Mouse (Mus musculus) intestine, embryonic 14.5 days (tissue): Measurements from ENCODE around the gene Ell2. TPM values are rescaled to one million over a fixed set of nuclear protein-coding genes. Genes with fewer than 3 reads are reported as not detected.

Experiments
- ATAC-seq: fragments of 200-750 bp; cut with Nextera tagmentation; replicated peaks from 2 replicates; pipeline ENCODE4 v1.8.0; 2017; ENCODE audit warnings: low read depth, moderate number of reproducible peaks, moderate TSS enrichment, moderate library complexity; ENCODE audit not compliant: low FRiP score, low TSS enrichment
- DNase-seq: peaks from one replicate; pipeline ENCODE4 v3.0.0-alpha.2; 2018; ENCODE audit warnings: low spot score
- H3K27ac ChIP-seq: fragments of 300-500 bp; sonication (generic); 2 replicates; pipeline ENCODE4 v1.5.1; 2014; ENCODE audit warnings: low read depth, mild to moderate bottlenecking, control low read depth
- H3K27me3 ChIP-seq: fragments of 300-500 bp; sonication (generic); replicated peaks from 2 replicates; pipeline ENCODE4 v1.6.1; 2014; ENCODE audit warnings: low read length, control low read depth; ENCODE audit not compliant: control insufficient read depth, insufficient read depth
- H3K36me3 ChIP-seq: fragments of 300-500 bp; sonication (generic); 2 replicates; pipeline ENCODE4 v1.6.1; 2014; ENCODE audit warnings: low read length, control low read depth; ENCODE audit not compliant: control insufficient read depth, insufficient read depth
- H3K4me1 ChIP-seq: fragments of 300-500 bp; sonication (generic); replicated peaks from 2 replicates; pipeline ENCODE4 v1.6.1; 2014; ENCODE audit warnings: low read length, control low read depth, mixed read lengths; ENCODE audit not compliant: control insufficient read depth, insufficient read depth
- H3K4me2 ChIP-seq: fragments of 300-500 bp; sonication (generic); 2 replicates; pipeline ENCODE4 v1.6.1; 2014; ENCODE audit warnings: low read length
- H3K4me3 ChIP-seq: fragments of 300-500 bp; sonication (generic); 2 replicates; pipeline ENCODE4 v1.5.1; 2014; ENCODE audit warnings: low read depth, low read length, control low read depth, mixed read lengths
- H3K9ac ChIP-seq: fragments of 300-500 bp; sonication (generic); 2 replicates; pipeline ENCODE4 v1.6.1; 2014; ENCODE audit warnings: mild to moderate bottlenecking, low read length
- H3K9me3 ChIP-seq: fragments of 300-500 bp; sonication (generic); 2 replicates; pipeline ENCODE4 v1.6.1; 2016; ENCODE audit warnings: low read length, control low read depth; ENCODE audit not compliant: control insufficient read depth
- WGBS: fragments of 180-500 bp; shearing (Covaris S2); extraction: QIAGEN DNeasy Blood & Tissue Kit; methylation state at CpG from one replicate; pipeline ENCODE4 v1.1.7; 2014; 5-methylcytosine and 5-hydroxymethylcytosine counted together
- polyA plus RNA-seq: library from polyadenylated mRNA; unstranded; fragments of >200 nt; fragmentation: Nextera tagmentation; extraction: Ambion mirVana; gene quantifications from 2 replicates; pipeline ENCODE4 v1.2.1, GENCODE M21; 2014

Ell2 gene
- polyA plus RNA-seq, 1 experiment from 2014 or later: 3.0 TPM

- Histone ChIP-seq H3K4me1 (no peaks in the 10 kb centered on the region), H3K9me3 (no peaks in the 10 kb centered on the region), H3K4me2 (no peak overlapping the region), H3K27me3 (no peaks in the 10 kb centered on the region), H3K27ac (no peak overlapping the region), H3K9ac (no peak overlapping the region), H3K4me3 (no peak overlapping the region), H3K36me3 (no peaks in the 10 kb centered on the region)
- WGBS: 79% methylated on average over 7 of the region's 7 CpGs
- DNase-seq: no peak
- ATAC-seq: no peak
These were observed 42.1 kb downstream of the Ell2 start for GRCm38 (mm10) chr13:75748685-75749084.

DNA sequence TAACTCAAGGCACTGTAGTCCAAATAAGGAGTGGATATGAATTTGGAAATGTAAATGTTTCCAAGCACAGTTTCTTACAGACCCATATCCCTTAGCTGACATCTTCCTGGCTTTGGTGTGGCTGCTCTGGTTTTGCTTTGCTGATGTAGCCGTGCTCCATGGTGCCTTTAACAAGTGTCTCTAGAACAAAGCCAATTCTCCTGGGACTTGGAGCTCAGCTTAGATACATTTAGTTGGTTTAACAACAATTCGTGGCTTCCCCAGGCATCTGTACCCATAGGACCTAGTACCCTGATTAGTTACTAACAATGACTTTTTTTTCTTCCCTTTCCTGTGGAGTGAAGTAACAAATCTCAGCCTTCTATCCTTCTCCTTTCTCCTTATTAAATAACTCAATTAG, 44.2 kb downstream of the Ell2 start:
- H3K36me3 ChIP-seq: no peaks in the 10 kb centered on the region
- H3K9ac ChIP-seq: no peak overlapping the region
- 70% methylated on average over 2 of the region's 2 CpGs for WGBS
- no peak overlapping the region for H3K27ac ChIP-seq
- H3K9me3 ChIP-seq: no peaks in the 10 kb centered on the region
- H3K27me3 ChIP-seq: no peaks in the 10 kb centered on the region
- DNase-seq (no peak), ATAC-seq (no peak)
- no peak overlapping the region for H3K4me3 ChIP-seq
- no peaks in the 10 kb centered on the region for H3K4me1 ChIP-seq
- H3K4me2 ChIP-seq: no peak overlapping the region

- DNase-seq: no peak
- no peaks in the 10 kb centered on the region for H3K27me3 ChIP-seq
- no peak for ATAC-seq
- H3K9me3 ChIP-seq: no peaks in the 10 kb centered on the region
- no peak overlapping the region for H3K27ac ChIP-seq
- no peak overlapping the region for H3K4me3 ChIP-seq
- 92% methylated on average over 5 of the region's 5 CpGs for WGBS
- H3K4me2 ChIP-seq: no peak overlapping the region
- H3K4me1 ChIP-seq: no peaks in the 10 kb centered on the region
- no peak overlapping the region for H3K9ac ChIP-seq
- no peaks in the 10 kb centered on the region for H3K36me3 ChIP-seq
These were observed 45.8 kb downstream of the Ell2 start for GRCm38 (mm10) chr13:75752216-75752938.

DNA sequence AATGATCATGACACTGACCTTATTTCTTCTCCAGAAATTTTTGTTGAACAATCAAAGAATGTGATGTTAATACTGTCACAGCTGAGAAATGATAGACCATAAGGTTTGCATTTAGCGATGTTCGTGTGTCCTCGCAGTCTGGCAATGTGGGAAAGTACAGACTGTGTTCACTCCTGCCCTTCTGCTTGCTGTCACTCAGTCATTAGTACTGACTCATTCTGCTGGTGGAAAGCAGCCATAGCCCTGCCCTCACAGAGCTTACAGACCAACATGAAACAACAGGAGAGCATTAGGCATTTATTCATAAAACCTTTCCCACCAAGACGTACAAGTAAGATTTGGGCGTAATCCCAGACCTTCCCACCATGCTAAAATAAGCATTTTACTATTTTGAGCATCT, 47.8 kb downstream of the Ell2 start:
- 79% methylated on average over 5 of the region's 5 CpGs for WGBS
- Histone ChIP-seq H3K4me2 (no peak overlapping the region), H3K27me3 (no peaks in the 10 kb centered on the region), H3K36me3 (no peaks in the 10 kb centered on the region), H3K4me1 (no peaks in the 10 kb centered on the region), H3K9ac (no peak overlapping the region), H3K27ac (no peak overlapping the region), H3K9me3 (no peaks in the 10 kb centered on the region), H3K4me3 (no peak overlapping the region)
- DNase-seq: no peak
- no peak for ATAC-seq

DNA sequence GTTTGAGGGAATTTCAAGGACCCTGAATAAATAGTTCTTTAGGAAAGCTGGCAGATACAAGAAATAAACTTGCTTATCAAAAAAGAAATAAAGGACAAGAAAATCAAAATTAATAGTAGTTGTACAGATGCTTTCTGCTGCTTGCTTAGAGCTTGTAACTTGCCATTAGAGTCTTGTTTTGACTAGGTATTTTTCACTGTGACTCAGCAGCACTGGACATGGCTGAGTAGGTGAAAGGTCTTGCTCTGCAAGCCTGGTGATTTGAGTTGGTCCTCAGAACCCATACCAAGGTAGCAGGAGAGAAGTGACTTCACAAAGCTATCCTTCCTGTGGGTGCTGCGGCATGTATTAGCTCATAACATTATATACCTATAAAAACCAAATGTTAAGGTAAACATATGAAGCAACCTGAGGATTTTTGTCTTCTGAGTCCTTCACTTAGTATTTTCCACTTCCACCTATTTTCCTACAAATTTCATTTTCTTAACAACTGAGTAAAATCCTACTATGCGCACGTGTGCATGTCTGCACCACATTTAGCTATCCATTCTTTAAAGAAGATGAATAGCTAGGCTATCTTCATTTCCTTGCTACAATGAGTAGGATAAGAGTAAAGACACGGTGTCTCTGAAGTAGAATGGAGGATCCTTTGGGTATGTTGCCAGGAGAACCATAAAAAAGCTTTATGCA, 54.4 kb downstream of the Ell2 start:
- H3K4me2 ChIP-seq: no peak overlapping the region
- no peaks in the 10 kb centered on the region for H3K36me3 ChIP-seq
- H3K4me1 ChIP-seq: no peaks in the 10 kb centered on the region
- no peaks in the 10 kb centered on the region for H3K27me3 ChIP-seq
- no peak overlapping the region for H3K27ac ChIP-seq
- H3K9me3 ChIP-seq: no peaks in the 10 kb centered on the region
- no peak overlapping the region for H3K4me3 ChIP-seq
- DNase-seq: no peak
- H3K9ac ChIP-seq: no peak overlapping the region
- no peak for ATAC-seq
- 91% methylated on average over 4 of the region's 4 CpGs for WGBS

GRCm38 (mm10) chr13:75762759-75763158, 56.2 kb downstream of the Ell2 start:
- DNase-seq (no peak), ATAC-seq (no peak)
- Histone ChIP-seq H3K4me2 (no peak overlapping the region), H3K9me3 (no peaks in the 10 kb centered on the region), H3K27me3 (no peaks in the 10 kb centered on the region), H3K27ac (no peak overlapping the region), H3K4me3 (no peak overlapping the region), H3K4me1 (no peaks in the 10 kb centered on the region), H3K9ac (no peak overlapping the region), H3K36me3 (no peaks in the 10 kb centered on the region)
- 89% methylated on average over 4 of the region's 4 CpGs for WGBS

- H3K9ac ChIP-seq: no peak overlapping the region
- no peaks in the 10 kb centered on the region for H3K27me3 ChIP-seq
- no peak overlapping the region for H3K27ac ChIP-seq
- no peaks in the 10 kb centered on the region for H3K4me1 ChIP-seq
- WGBS: 60% methylated on average over 3 of the region's 3 CpGs
- no peak for ATAC-seq
- H3K4me3 ChIP-seq: no peak overlapping the region
- H3K4me2 ChIP-seq: no peak overlapping the region
- no peaks in the 10 kb centered on the region for H3K36me3 ChIP-seq
- no peak for DNase-seq
- no peaks in the 10 kb centered on the region for H3K9me3 ChIP-seq
These were observed 56.7 kb downstream of the Ell2 start for GRCm38 (mm10) chr13:75763280-75763679.

GRCm38 (mm10) chr13:75765742-75766141, 59.2 kb downstream of the Ell2 start:
- H3K4me2 ChIP-seq: no peak overlapping the region
- no peak for ATAC-seq
- WGBS: 55% methylated on average over 1 of the region's 1 CpGs
- H3K4me1 ChIP-seq: no peaks in the 10 kb centered on the region
- no peak for DNase-seq
- no peak overlapping the region for H3K4me3 ChIP-seq
- no peaks in the 10 kb centered on the region for H3K9me3 ChIP-seq
- H3K27ac ChIP-seq: no peak overlapping the region
- H3K27me3 ChIP-seq: no peaks in the 10 kb centered on the region
- H3K36me3 ChIP-seq: no peaks in the 10 kb centered on the region
- no peak overlapping the region for H3K9ac ChIP-seq

DNA sequence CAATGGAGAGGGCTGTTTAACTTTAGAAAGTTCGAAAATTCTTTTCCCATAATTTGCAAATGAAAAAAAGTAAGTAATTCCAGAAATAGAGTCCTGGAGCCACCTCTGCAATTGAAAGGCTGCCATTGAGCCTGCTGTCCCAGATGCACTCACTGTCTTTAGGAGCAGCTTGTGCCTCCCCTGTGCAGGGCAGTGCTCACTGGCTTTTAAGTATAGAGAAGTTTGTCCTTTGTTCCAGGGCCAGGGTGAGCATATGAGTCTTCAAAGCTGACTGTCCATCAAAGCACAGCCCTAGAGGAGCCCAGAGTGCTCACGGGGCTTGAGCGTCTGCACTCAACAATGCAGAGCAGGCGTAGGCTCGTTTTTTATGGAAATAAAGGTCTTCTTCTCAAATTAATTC, 59.7 kb downstream of the Ell2 start:
- Histone ChIP-seq H3K27me3 (no peaks in the 10 kb centered on the region), H3K4me3 (no peak overlapping the region), H3K4me1 (no peaks in the 10 kb centered on the region), H3K4me2 (no peak overlapping the region), H3K9ac (no peak overlapping the region), H3K9me3 (no peaks in the 10 kb centered on the region), H3K36me3 (no peaks in the 10 kb centered on the region), H3K27ac (no peak overlapping the region)
- no peak for ATAC-seq
- WGBS: 75% methylated on average over 5 of the region's 5 CpGs
- no peak for DNase-seq
